Mouse (Mus musculus) left cerebral cortex, adult 8-10 months (tissue): ENCODE results near the gene Klhl29. TPM values are rescaled to one million over a fixed set of nuclear protein-coding genes. Genes with fewer than 3 reads are reported as not detected.
A peak's percentile ranks its signal among the peaks of the same experiment; 100 is the strongest.

Experiments
- DNase-seq, 2 experiments: peaks; one replicate each; pipeline ENCODE4 v3.0.0; 2022; ENCODE audit warnings: low spot score in 2 of 2
- total RNA-seq, 4 experiments: library from RNA; stranded (reverse); gene quantifications; 2 replicates each; pipeline ENCODE4 v1.2.4; 2022

The Klhl29 gene
- total RNA-seq, 4 experiments from 2014 or later, result 31.5 to 36.0 (median 32.7) TPM

DNA sequence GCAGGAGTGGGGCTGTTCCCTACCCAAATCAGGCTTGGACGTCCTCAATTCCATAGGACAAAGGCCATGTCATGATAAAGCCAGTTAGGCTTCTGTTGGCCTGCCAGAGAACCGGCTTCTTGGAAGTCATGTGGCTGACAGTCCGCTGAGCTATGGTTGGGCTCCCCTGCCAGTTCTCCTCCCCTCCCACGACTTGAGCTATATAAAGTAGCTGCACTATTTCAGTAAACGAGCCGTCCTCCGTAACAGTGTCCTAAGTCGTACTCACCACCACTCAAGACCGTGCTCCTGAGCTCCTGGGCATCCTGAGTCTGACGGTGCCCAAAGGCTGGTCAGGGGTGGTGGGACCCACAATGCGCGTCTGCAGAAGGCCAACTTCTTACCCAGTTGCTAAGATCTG, 302.3 kb downstream of the Klhl29 start:
- peak in 1 of 2 experiments; percentile 71 for DNase-seq

DNA sequence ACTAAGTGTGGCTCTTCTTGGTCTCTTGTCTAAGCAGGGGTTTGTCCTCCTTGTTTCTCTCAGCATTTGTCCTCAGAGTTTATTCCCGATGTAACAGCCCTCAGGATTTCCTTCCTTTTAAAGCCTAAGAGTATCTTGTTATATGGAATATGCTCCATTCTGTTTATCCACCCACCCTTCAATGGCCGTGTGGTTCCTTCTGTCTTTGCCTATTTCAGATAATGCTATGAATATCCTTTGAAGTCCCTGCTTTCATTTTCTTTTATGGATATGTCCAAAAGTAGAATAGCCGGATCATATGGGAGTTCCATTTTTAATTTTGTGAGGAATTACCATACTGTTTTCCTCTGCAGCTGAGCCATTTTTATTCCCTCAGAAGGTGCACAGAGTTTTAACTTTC, 305.4 kb downstream of the Klhl29 start:
- DNase-seq, result peak in 1 of 2 experiments; percentile 46

DNA sequence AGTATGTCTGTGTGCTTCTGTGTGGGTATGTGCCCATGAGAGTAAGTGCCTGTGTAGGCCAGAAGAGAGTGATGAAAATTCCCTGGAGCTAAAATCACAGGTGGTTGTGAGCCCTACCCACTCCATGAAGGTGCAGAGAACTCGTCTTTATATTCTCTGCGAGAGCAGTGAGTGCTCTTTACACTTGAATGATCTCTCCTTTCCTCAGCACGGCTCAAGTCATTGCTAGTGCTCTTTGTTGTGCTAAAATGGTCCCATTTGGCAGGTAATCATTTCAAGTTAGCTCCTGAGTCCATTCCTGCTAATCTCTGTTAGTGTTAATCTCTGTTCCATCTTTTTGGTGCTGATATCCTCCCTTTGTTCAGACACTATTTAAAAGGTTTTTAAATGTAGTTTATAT, 307.9 kb downstream of the Klhl29 start:
- no peak for DNase-seq

DNA sequence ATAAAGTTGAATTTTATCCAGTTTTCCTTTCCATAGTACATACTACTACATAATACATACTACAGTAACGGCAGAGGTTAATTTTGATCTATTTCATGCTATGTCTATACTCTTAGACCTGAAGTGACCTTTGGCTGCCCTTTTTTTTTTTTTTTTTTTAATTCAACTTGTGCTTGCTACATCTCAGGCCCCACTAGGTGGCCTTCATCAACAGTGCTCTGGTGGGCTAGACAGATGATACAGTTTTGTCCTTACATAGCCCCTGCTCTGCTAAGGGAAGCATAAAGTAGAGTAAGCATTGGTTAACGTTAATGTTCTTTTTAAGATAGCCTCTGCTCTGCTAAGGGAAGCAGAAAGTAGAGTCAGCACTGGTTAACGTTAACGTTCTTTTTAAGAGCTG, 327.4 kb downstream of the Klhl29 start:
- no peak for DNase-seq

DNA sequence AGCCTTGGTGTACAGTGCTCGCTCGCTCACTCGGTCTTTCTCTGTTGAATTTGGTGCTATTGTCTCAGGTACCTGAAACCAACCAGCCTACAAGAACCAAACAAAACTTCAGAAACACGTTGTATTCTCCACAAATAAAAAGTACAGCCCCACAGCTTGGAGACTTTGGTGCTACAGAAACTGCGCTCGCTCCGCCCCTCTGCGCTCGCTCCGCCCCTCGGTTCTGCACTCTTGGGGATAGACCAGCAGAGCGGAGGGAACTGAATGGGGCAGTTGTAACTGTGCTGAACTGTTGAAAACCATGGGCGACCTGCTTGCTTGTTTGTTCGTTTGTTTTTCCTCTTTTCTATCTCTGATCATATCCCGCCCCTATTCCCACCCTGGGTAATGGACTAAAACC, 331.3 kb downstream of the Klhl29 start:
- no peak for DNase-seq

DNA sequence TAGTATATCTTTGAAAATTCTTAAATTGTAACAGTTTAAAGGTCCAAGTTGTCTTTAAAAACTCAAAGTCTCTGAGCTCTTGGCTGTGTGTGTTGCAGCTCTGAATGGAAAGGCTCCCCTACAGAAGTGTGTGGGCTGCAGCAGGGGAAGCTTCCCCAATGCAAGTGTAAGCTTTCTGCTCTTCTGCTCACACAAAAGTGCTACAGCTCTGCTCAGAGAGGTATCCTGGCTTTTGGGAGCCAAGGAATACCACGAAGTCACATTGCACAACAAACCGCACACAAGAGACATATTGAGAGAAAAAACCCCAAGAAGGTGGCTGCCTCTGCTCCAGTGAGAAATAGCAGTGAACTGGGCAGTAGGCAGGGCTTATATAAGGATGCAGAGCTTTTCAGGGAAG, 337.5 kb downstream of the Klhl29 start:
- peak in 1 of 2 experiments; percentile 18 for DNase-seq

DNA sequence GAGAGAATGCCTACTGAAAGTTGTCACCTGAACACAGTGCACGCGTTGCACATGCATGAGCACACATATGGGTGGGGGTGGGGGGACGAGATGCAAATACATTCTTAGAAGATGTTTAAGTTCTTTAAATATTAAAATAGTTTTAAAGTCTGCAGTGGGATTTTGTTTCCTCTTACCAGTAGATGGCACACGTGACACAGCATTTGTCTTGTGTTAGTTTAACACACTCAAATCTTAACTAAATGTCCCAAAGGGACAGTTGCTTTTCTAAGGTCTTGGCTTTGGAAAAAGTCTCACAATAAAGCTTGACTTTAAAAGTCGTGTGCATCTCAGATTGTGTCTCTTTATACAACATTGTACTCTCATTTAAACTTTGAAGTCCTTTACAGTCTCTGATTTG, 346.4 kb downstream of the Klhl29 start:
- DNase-seq, result no peak
